Mouse (Mus musculus) heart, embryonic 16.5 days (tissue): Measurements from ENCODE around the gene Gpr174. TPM values are rescaled to one million over a fixed set of nuclear protein-coding genes. Genes with fewer than 3 reads are reported as not detected.

Experiments used
- ATAC-seq: fragments of 200-750 bp; cut with Nextera tagmentation; replicated peaks from 2 replicates; pipeline ENCODE4 v1.8.0; 2017; ENCODE audit warnings: moderate number of reproducible peaks; ENCODE audit not compliant: insufficient read depth, low FRiP score; ENCODE audit errors: extremely low read depth
- H3K27ac ChIP-seq: fragments of 300-500 bp; sonication (generic); 2 replicates; pipeline ENCODE4 v1.5.1; 2014; ENCODE audit warnings: mild to moderate bottlenecking, low read length, control low read depth, moderate library complexity
- H3K27me3 ChIP-seq: fragments of 300-500 bp; sonication (generic); 2 replicates; pipeline ENCODE4 v1.6.1; 2014; ENCODE audit warnings: low read length, mixed read lengths; ENCODE audit not compliant: control insufficient read depth, insufficient read depth
- H3K36me3 ChIP-seq: fragments of 300-500 bp; sonication (generic); 2 replicates; pipeline ENCODE4 v1.6.1; 2014; ENCODE audit not compliant: control insufficient read depth, insufficient read depth
- H3K4me1 ChIP-seq: fragments of 300-500 bp; sonication (generic); 2 replicates; pipeline ENCODE4 v1.6.1; 2014; ENCODE audit warnings: low read length, mixed read lengths; ENCODE audit not compliant: control insufficient read depth, insufficient read depth
- H3K4me2 ChIP-seq: fragments of 300-500 bp; sonication (generic); 2 replicates; pipeline ENCODE4 v1.6.1; 2014; ENCODE audit warnings: low read depth, mild to moderate bottlenecking, control low read depth, low read length
- H3K4me3 ChIP-seq: fragments of 300-500 bp; sonication (generic); 2 replicates; pipeline ENCODE4 v1.5.1; 2014; ENCODE audit warnings: mild to moderate bottlenecking, control low read depth, low read length
- H3K9ac ChIP-seq: fragments of 300-500 bp; sonication (generic); 2 replicates; pipeline ENCODE4 v1.6.1; 2014; ENCODE audit warnings: low read length, control low read depth
- H3K9me3 ChIP-seq: fragments of 300-500 bp; sonication (generic); replicated peaks from 2 replicates; pipeline ENCODE4 v1.6.1; 2016; ENCODE audit warnings: low read length; ENCODE audit not compliant: control insufficient read depth
- WGBS: fragments of 180-500 bp; shearing (Covaris S2); extraction: QIAGEN DNeasy Blood & Tissue Kit; methylation state at CpG from one replicate; pipeline ENCODE4 v1.1.7; 2014; 5-methylcytosine and 5-hydroxymethylcytosine counted together
- polyA plus RNA-seq: library from polyadenylated mRNA; unstranded; fragments of >200 nt; fragmentation: Nextera tagmentation; extraction: Ambion mirVana; gene quantifications from 2 replicates; pipeline ENCODE4 v1.2.1, GENCODE M21; 2015

Gene Gpr174
- 0.17 and 0.45 TPM in 2 replicates for polyA plus RNA-seq

DNA sequence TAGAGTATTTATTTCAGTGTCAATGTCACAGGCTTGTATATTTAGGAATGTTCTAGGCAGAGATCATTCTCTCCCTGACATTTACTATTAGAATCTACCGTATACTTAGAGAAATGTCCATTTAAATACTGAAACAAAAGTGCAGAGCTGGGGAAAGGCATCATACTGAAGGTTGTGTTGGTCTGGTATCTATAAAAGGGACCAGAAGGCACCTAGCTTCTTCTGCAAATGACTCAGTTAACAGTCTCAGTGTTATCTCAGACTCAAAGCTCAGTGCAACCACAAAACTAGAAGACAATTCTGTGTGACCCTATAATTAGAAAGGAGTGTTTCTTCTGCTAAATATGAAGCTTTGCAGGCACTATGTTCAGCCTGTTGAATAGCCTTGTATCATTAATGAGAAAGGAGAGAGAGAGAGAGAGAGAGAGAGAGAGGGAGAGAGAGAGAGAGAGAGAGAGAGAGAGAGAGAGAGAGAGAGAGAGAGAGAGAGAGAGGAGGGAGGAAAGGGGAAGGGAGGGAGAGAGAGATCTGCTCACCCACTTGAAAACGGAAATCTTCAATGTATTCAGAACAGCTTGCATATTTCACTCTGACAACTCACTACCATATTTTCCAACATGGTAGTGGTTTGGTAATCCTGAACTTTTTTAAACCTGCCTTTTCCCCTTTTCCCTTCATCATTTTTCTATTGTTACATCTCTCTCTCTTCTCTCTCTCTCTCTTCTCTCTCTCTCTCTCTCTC lies at the start of gene Gpr174:
Gene Gpr174 (plus strand): TSS at position 393 of the 742 bp plus-strand sequence.
- H3K27ac ChIP-seq, result no peak within 1 kb of the TSS
- ATAC-seq, result no peak
- H3K4me3 ChIP-seq, result no peak within 1 kb of the TSS
- 49% methylated on average over 2 of the region's 2 CpGs for WGBS
- no peak within 1 kb of the TSS for H3K4me2 ChIP-seq
- no peaks in the 10 kb centered on the region for H3K36me3 ChIP-seq
- H3K9me3 ChIP-seq, result no peaks in the 10 kb centered on the region
- H3K4me1 ChIP-seq, result no peaks in the 10 kb centered on the region
- H3K9ac ChIP-seq, result no peak within 1 kb of the TSS
- H3K27me3 ChIP-seq, result no peaks in the 10 kb centered on the region

GRCm38 (mm10) chrX:107217577-107218090 lies 38.0 kb upstream of the Gpr174 start:
- Histone ChIP-seq H3K4me2 (no peak overlapping the region), H3K4me3 (no peak overlapping the region), H3K27ac (no peak overlapping the region), H3K36me3 (no peaks in the 10 kb centered on the region), H3K9me3 (no peaks in the 10 kb centered on the region), H3K4me1 (no peaks in the 10 kb centered on the region), H3K27me3 (no peaks in the 10 kb centered on the region), H3K9ac (no peak overlapping the region)
- 80% methylated on average over 2 of the region's 2 CpGs for WGBS
- ATAC-seq, result no peak

- Histone ChIP-seq H3K27ac (no peak overlapping the region), H3K9me3 (no peaks in the 10 kb centered on the region), H3K4me2 (no peak overlapping the region), H3K9ac (no peak overlapping the region), H3K27me3 (no peaks in the 10 kb centered on the region), H3K4me1 (no peaks in the 10 kb centered on the region), H3K4me3 (no peak overlapping the region), H3K36me3 (no peaks in the 10 kb centered on the region)
- 67% methylated on average over 1 of the region's 1 CpGs for WGBS
- no peak for ATAC-seq
Measured at GRCm38 (mm10) chrX:107224846-107225245, 30.8 kb upstream of the Gpr174 start.

GRCm38 (mm10) chrX:107231214-107231613 lies 24.5 kb upstream of the Gpr174 start:
- H3K4me1 ChIP-seq, result no peaks in the 10 kb centered on the region
- ATAC-seq, result no peak
- H3K9ac ChIP-seq, result no peak overlapping the region
- no peak overlapping the region for H3K4me2 ChIP-seq
- no peaks in the 10 kb centered on the region for H3K36me3 ChIP-seq
- H3K4me3 ChIP-seq, result no peak overlapping the region
- no peak overlapping the region for H3K27ac ChIP-seq
- 50% methylated on average over 1 of the region's 1 CpGs for WGBS
- H3K9me3 ChIP-seq, result no peaks in the 10 kb centered on the region
- H3K27me3 ChIP-seq, result no peaks in the 10 kb centered on the region

GRCm38 (mm10) chrX:107234655-107235054 lies 21.0 kb upstream of the Gpr174 start:
- no peaks in the 10 kb centered on the region for H3K27me3 ChIP-seq
- H3K27ac ChIP-seq, result no peak overlapping the region
- no peak overlapping the region for H3K4me2 ChIP-seq
- no peaks in the 10 kb centered on the region for H3K4me1 ChIP-seq
- H3K9me3 ChIP-seq, result no peaks in the 10 kb centered on the region
- no peak for ATAC-seq
- H3K36me3 ChIP-seq, result no peaks in the 10 kb centered on the region
- H3K4me3 ChIP-seq, result no peak overlapping the region
- H3K9ac ChIP-seq, result no peak overlapping the region

- Histone ChIP-seq H3K36me3 (no peaks in the 10 kb centered on the region), H3K27ac (no peak overlapping the region), H3K27me3 (no peaks in the 10 kb centered on the region), H3K9ac (no peak overlapping the region), H3K4me1 (no peaks in the 10 kb centered on the region), H3K4me3 (no peak overlapping the region), H3K9me3 (no peaks in the 10 kb centered on the region), H3K4me2 (no peak overlapping the region)
- ATAC-seq, result no peak
- WGBS, result 83% methylated on average over 1 of the region's 1 CpGs
Measured at GRCm38 (mm10) chrX:107236461-107236860, 19.2 kb upstream of the Gpr174 start.

DNA sequence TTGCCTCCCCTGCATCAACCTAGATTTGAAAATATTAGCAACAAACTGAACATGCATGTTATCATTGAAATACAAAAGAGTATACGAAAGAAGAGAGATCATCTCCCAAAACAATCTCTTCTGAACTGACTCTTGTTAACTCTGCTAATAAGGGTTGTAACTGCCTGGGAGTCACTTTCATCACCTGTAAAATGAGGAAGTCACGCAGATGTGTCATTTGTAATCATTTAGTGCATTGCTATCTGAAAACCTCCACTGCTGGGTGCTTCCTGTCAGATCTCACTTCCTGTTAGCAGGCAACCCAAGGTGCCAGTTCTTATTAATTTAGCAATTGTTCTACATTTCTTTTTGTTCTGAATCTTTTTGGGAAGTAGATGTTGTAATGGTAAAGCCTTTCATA lies 5.3 kb upstream of the Gpr174 start:
- no peak overlapping the region for H3K27ac ChIP-seq
- no peaks in the 10 kb centered on the region for H3K4me1 ChIP-seq
- H3K36me3 ChIP-seq, result no peaks in the 10 kb centered on the region
- no peak overlapping the region for H3K4me2 ChIP-seq
- H3K4me3 ChIP-seq, result no peak overlapping the region
- H3K9me3 ChIP-seq, result no peaks in the 10 kb centered on the region
- H3K27me3 ChIP-seq, result no peaks in the 10 kb centered on the region
- 68% methylated on average over 2 of the region's 2 CpGs for WGBS
- H3K9ac ChIP-seq, result no peak overlapping the region
- ATAC-seq, result no peak

DNA sequence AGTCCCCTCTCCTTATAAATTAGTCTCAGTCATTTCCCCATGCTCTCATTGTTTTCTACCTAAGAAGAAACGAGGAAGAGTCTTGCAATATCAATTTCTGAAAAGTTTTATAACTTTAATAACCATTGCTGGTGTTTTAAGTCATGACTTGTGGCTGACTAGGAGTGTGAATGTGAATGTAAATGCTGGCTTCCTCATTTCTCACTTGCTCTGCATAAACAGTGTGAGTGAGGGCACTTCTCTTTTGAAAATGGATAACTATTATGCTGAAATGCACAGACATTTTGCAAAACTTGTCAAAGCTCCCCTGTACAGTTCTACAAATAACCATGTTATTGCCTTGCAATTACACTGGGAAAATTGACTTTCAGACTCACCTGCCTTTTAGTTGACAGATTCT lies 8.9 kb downstream of the Gpr174 start:
- Histone ChIP-seq H3K4me3 (no peak overlapping the region), H3K36me3 (no peaks in the 10 kb centered on the region), H3K9ac (no peak overlapping the region), H3K4me1 (no peaks in the 10 kb centered on the region), H3K4me2 (no peak overlapping the region), H3K27me3 (no peaks in the 10 kb centered on the region), H3K9me3 (no peaks in the 10 kb centered on the region), H3K27ac (no peak overlapping the region)
- 18% methylated on average over 1 of the region's 1 CpGs for WGBS
- no peak for ATAC-seq

- H3K4me1 ChIP-seq, result no peaks in the 10 kb centered on the region
- no peak overlapping the region for H3K4me2 ChIP-seq
- WGBS, result 40% methylated on average over 2 of the region's 2 CpGs
- H3K9me3 ChIP-seq, result no peaks in the 10 kb centered on the region
- no peaks in the 10 kb centered on the region for H3K36me3 ChIP-seq
- no peak overlapping the region for H3K4me3 ChIP-seq
- no peaks in the 10 kb centered on the region for H3K27me3 ChIP-seq
- no peak for ATAC-seq
- H3K9ac ChIP-seq, result no peak overlapping the region
- no peak overlapping the region for H3K27ac ChIP-seq
Measured at GRCm38 (mm10) chrX:107277606-107278005, 21.9 kb downstream of the Gpr174 start.
